Mouse (Mus musculus): ENCODE measurements around the gene Mtcl1. TPM values are rescaled to one million over a fixed set of nuclear protein-coding genes. Genes with fewer than 3 reads are reported as not detected.

Mtcl1 gene
- polyA plus RNA-seq (2015; fragmentation: Nextera tagmentation; extraction: Ambion mirVana): 4.0 and 4.1 TPM in 2 replicates

- no peaks in the 10 kb centered on the region for H3K9me3 ChIP-seq
- H3K27me3 ChIP-seq: peaks cover 58% of the 10 kb centered on the region
- H3K27ac ChIP-seq: peak within 1 kb of the TSS; percentile 22; the same call in 1 of the 2 replicates
- H3K4me3 ChIP-seq: peak within 1 kb of the TSS; percentile 59
- peaks cover 30% of the 10 kb centered on the region for H3K4me1 ChIP-seq
- H3K36me3 ChIP-seq: no peaks in the 10 kb centered on the region
- H3K4me2 ChIP-seq: peak within 1 kb of the TSS; percentile 88
- under 1% methylated on average over 67 of the region's 76 CpGs for whole genome bisulfite sequencing
- peak within 1 kb of the TSS; percentile 75 for H3K9ac ChIP-seq
- peak; percentile 72 for ATAC-seq (ENCODE audit: insufficient number of reproducible peaks, insufficient read depth, low FRiP score, low TSS enrichment, low read depth)
Measured at GRCm38 (mm10) chr17:66449460-66450341, at the start of gene Mtcl1. Gene Mtcl1 (minus strand): TSS chr17:66449750.

GRCm38 (mm10) chr17:66498598-66498997 is 49.0 kb upstream of the Mtcl1 start:
- peaks cover 94% of the 10 kb centered on the region for H3K36me3 ChIP-seq
- no peaks in the 10 kb centered on the region for H3K4me1 ChIP-seq
- H3K9me3 ChIP-seq: no peaks in the 10 kb centered on the region
- H3K27me3 ChIP-seq: no peaks in the 10 kb centered on the region
- WGBS: 88% methylated on average over 14 of the region's 14 CpGs
- ATAC-seq (ENCODE audit: insufficient number of reproducible peaks, insufficient read depth, low FRiP score, low TSS enrichment, low read depth): no peak
- H3K4me2 ChIP-seq: no peak overlapping the region
- no peak overlapping the region for H3K27ac ChIP-seq
- H3K4me3 ChIP-seq: no peak overlapping the region
- H3K9ac ChIP-seq: no peak overlapping the region

GRCm38 (mm10) chr17:66496589-66496988 is 47.0 kb upstream of the Mtcl1 start:
- H3K36me3 ChIP-seq: peaks cover 86% of the 10 kb centered on the region
- 92% methylated on average over 9 of the region's 9 CpGs for WGBS
- no peak for ATAC-seq (ENCODE audit: insufficient number of reproducible peaks, insufficient read depth, low FRiP score, low TSS enrichment, low read depth)
- H3K4me2 ChIP-seq: no peak overlapping the region
- no peaks in the 10 kb centered on the region for H3K4me1 ChIP-seq
- H3K27ac ChIP-seq: no peak overlapping the region
- H3K9me3 ChIP-seq: no peaks in the 10 kb centered on the region
- H3K4me3 ChIP-seq: no peak overlapping the region
- no peak overlapping the region for H3K9ac ChIP-seq
- H3K27me3 ChIP-seq: no peaks in the 10 kb centered on the region

DNA sequence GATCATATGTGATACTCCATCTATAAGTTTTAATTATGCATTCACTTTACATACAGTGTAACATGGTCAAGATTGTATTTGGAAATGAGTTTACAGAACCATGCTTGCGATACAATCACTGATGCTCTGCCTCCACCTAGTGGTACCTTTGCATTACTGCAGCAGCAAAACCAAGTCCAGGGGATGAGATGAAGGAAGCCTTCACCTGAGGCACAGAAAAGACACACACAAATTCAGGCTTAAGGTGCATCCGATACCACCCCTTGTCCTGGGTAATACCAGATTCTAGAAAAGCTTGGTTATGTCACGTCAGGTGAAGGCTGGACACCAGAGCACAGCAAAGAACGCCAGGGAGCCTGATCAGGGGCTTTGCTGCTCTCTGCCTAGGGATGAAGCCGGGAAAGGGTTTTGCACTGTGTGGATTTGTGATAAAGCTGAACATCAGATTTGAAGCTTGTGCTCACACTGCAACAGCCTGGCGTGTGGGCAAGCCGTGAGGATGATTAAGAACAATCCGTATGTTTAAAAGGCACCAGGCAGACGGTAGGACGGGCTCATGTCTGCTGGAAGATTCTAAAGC is 40.6 kb upstream of the Mtcl1 start:
- H3K27ac ChIP-seq: no peak overlapping the region
- peaks cover 21% of the 10 kb centered on the region for H3K36me3 ChIP-seq
- no peaks in the 10 kb centered on the region for H3K27me3 ChIP-seq
- no peak overlapping the region for H3K4me3 ChIP-seq
- H3K4me2 ChIP-seq: no peak overlapping the region
- H3K9me3 ChIP-seq: no peaks in the 10 kb centered on the region
- H3K9ac ChIP-seq: no peak overlapping the region
- H3K4me1 ChIP-seq: 0 out of 2 replicates have a peak, but pooled peaks cover 9% of the 10 kb centered on the region
- 41% methylated on average over 10 of the region's 10 CpGs for WGBS
- ATAC-seq (ENCODE audit: insufficient number of reproducible peaks, insufficient read depth, low FRiP score, low TSS enrichment, low read depth): no peak

DNA sequence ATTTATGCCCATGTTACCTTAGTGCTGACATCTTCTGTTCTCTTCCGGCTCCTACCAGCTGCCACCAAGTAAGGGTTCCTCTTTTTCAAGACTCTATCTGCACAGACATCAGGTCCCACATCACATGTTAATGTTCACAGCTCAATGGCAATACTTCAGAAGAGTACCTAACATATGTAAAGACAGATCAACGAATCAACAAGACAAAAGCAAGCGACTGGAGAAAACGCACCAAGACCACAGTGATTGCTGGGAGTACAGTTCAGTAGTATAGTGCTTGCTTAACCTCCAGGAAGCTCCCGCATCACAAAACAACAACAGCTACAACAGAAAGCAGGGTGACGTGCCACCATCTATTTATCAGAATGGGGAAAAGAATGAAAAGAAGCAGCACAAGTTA is 37.0 kb upstream of the Mtcl1 start:
- H3K9me3 ChIP-seq: no peaks in the 10 kb centered on the region
- H3K36me3 ChIP-seq: no peaks in the 10 kb centered on the region
- H3K4me2 ChIP-seq: no peak overlapping the region
- no peak overlapping the region for H3K27ac ChIP-seq
- H3K27me3 ChIP-seq: no peaks in the 10 kb centered on the region
- no peak for ATAC-seq (ENCODE audit: insufficient number of reproducible peaks, insufficient read depth, low FRiP score, low TSS enrichment, low read depth)
- no peak overlapping the region for H3K9ac ChIP-seq
- H3K4me1 ChIP-seq: 0 out of 2 replicates have a peak, but pooled peaks cover 9% of the 10 kb centered on the region
- no peak overlapping the region for H3K4me3 ChIP-seq
- WGBS: 91% methylated on average over 6 of the region's 6 CpGs

GRCm38 (mm10) chr17:66485742-66486141 is 36.2 kb upstream of the Mtcl1 start:
- H3K36me3 ChIP-seq: no peaks in the 10 kb centered on the region
- H3K9ac ChIP-seq: no peak overlapping the region
- H3K9me3 ChIP-seq: no peaks in the 10 kb centered on the region
- peaks cover 5% of the 10 kb centered on the region; the same call in 1 of the 2 replicates for H3K27me3 ChIP-seq
- no peak overlapping the region for H3K27ac ChIP-seq
- no peak overlapping the region for H3K4me3 ChIP-seq
- H3K4me2 ChIP-seq: peak overlapping the region; percentile 39
- no peak for ATAC-seq (ENCODE audit: insufficient number of reproducible peaks, insufficient read depth, low FRiP score, low TSS enrichment, low read depth)
- 4% methylated on average over 11 of the region's 11 CpGs for WGBS
- 0 out of 2 replicates have a peak, but pooled peaks cover 10% of the 10 kb centered on the region for H3K4me1 ChIP-seq

GRCm38 (mm10) chr17:66484965-66485364 is 35.4 kb upstream of the Mtcl1 start:
- Histone ChIP-seq H3K4me1 (peaks cover 18% of the 10 kb centered on the region), H3K27me3 (peaks cover 12% of the 10 kb centered on the region), H3K4me2 (no peak overlapping the region), H3K36me3 (no peaks in the 10 kb centered on the region), H3K9me3 (no peaks in the 10 kb centered on the region), H3K4me3 (no peak overlapping the region), H3K27ac (no peak overlapping the region), H3K9ac (no peak overlapping the region)
- WGBS: 50% methylated on average over 2 of the region's 2 CpGs
- ATAC-seq (ENCODE audit: insufficient number of reproducible peaks, insufficient read depth, low FRiP score, low TSS enrichment, low read depth): no peak

DNA sequence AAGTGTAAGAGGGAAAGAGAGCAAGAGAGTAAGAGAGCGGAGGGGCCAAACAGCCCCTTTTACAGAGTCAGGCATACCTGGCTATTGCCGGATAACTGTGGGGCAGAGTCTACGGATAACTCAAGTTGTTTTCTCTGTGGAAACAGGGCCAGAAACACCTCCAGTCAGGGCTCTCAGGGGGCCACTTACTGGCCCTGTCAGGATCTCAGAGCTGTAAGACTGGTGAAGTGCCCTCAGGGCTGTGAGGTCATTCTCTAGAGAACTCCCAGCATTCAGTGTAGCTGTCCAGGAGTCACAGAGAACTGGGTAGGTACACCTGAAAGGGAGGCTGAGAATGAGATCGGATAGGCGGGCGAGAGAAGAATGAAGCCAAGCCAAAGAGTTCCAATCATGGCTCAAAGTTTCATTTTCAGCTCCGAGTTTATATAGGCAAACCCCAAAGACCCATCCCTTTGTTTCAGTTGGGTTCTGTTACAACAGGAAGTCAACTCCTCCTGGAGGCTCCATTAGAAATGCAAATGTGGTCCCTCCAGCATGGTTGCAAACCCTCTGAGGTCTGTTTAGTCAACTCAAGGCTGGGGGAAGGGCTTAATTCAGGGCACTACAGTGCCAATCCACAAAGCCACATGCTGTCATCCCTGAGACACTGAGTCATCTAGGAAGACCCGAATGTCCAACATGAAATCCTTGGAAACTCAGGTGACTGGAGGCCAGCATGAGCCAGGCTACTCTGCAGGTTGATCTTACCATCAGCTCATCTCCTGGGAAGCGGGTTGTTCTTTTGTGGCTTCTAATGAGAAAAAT is 34.3 kb upstream of the Mtcl1 start:
- Histone ChIP-seq H3K4me2 (no peak overlapping the region), H3K27ac (no peak overlapping the region), H3K4me1 (peaks cover 22% of the 10 kb centered on the region), H3K27me3 (peaks cover 22% of the 10 kb centered on the region), H3K4me3 (no peak overlapping the region), H3K9me3 (no peaks in the 10 kb centered on the region), H3K36me3 (no peaks in the 10 kb centered on the region), H3K9ac (no peak overlapping the region)
- no peak for ATAC-seq (ENCODE audit: insufficient number of reproducible peaks, insufficient read depth, low FRiP score, low TSS enrichment, low read depth)
- WGBS: 60% methylated on average over 9 of the region's 9 CpGs

DNA sequence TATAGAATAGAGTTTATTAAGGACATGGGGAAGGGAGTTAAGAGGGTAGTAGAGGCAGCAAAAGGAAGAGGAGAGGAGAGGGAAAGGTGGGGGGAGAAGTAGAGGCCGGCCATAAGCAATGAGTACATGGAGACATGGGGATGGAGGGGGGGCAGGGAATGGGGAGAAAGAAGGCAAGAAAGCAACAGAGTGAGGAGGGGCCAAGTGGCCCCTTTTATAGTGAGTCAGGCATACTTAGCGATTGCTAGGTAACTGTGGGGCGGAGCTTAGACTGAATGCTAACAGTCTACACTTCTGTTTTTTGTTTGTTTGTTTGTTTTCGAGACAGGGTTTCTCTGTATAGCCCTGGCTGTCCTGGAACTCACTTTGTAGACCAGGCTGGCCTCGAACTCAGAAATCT is 31.7 kb upstream of the Mtcl1 start:
- Histone ChIP-seq H3K36me3 (no peaks in the 10 kb centered on the region), H3K27me3 (peaks cover 24% of the 10 kb centered on the region), H3K4me2 (no peak overlapping the region), H3K4me1 (peaks cover 19% of the 10 kb centered on the region), H3K4me3 (no peak overlapping the region), H3K9me3 (no peaks in the 10 kb centered on the region), H3K27ac (no peak overlapping the region), H3K9ac (no peak overlapping the region)
- ATAC-seq (ENCODE audit: insufficient number of reproducible peaks, insufficient read depth, low FRiP score, low TSS enrichment, low read depth): no peak
- 77% methylated on average over 5 of the region's 5 CpGs for WGBS

DNA sequence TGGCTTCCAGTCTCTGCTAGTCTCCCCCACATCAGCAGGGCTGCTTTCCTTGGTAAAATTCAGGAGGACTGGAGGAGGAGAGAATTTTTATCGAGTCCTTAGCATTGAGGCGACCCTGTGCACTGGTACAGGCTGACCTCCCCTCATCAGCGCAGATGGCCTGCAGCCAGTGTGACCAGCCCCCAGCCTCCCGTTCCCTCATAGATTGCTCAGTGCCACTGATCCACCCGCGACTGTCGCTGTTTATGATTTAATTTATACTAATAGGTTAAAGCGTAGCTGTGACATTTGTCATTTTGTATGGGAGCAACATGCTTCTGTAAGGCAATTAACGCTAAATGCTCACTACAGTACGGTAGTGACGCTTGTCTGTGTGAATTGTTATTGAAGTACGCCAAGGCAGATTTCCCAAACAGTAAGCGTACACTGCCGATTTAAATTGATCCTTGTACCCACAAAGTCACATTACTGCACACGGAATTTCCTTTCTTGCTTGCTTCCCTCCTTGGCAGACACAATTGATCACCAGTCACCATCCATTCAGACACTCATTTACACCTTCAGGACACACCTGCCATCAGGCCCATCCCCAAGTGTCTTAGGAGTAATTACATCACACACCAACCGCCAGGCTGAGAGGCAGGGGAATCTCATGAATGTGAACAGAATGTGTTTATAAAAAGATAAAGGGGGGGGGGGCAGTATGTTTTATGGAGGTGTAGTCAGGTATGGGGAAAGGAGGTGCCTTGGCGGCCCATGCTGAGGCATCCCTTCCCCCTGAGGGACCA is 31.1 kb upstream of the Mtcl1 start:
- Histone ChIP-seq H3K27me3 (peaks cover 24% of the 10 kb centered on the region), H3K9ac (peak overlapping the region; percentile 6; the same call in 1 of the 2 replicates), H3K27ac (no peak overlapping the region), H3K9me3 (no peaks in the 10 kb centered on the region), H3K36me3 (no peaks in the 10 kb centered on the region), H3K4me1 (peaks cover 19% of the 10 kb centered on the region), H3K4me3 (peak overlapping the region; percentile 29), H3K4me2 (peak overlapping the region; percentile 56)
- 21% methylated on average over 17 of the region's 17 CpGs for WGBS
- no peak for ATAC-seq (ENCODE audit: insufficient number of reproducible peaks, insufficient read depth, low FRiP score, low TSS enrichment, low read depth)
